Mouse (Mus musculus) bone marrow macrophage, adult 2 months (primary cell): ENCODE results near the gene Scgb1c1.

Experiments
- CTCF ChIP-seq: IDR thresholded peaks from 2 replicates; pipeline ENCODE4 v1.5.1; 2012; ENCODE audit warnings: low read depth, mild to moderate bottlenecking, low read length, moderate library complexity
- POLR2A ChIP-seq: IDR thresholded peaks from 2 replicates; pipeline ENCODE4 v1.6.1; 2012; ENCODE audit warnings: mild to moderate bottlenecking, low read depth, low read length, borderline replicate concordance

- TF ChIP-seq CTCF, result no peak
- TF ChIP-seq POLR2A, result no peak
Measured at GRCm38 (mm10) chr7:140820173-140820572, 25.2 kb upstream of the Scgb1c1 start.
